Mouse (Mus musculus): ENCODE results near the gene Enkd1.

The Enkd1 gene

GRCm38 (mm10) chr8:105709317-105709716 is 1.3 kb upstream of the Enkd1 start:
- ChIA-PET POLR2A (interaction anchor here in 3 of 4 experiments (0.6 to 1.9 kb wide), 18 partner anchors 8 to 262 kb away, joined by 3 to 9 read pairs (median 3); partner anchors contain the start of genes Nutf2 (in 2 of the 3), Acd (in 1 of the 3), Ctcf (in 1 of the 3) and Gfod2 (in 1 of the 3)), CTCF (interaction anchor here in 3 of 4 experiments (0.6 to 1.5 kb wide), 3 partner anchors 37 to 79 kb away, joined by 3 to 4 read pairs (median 4); no protein-coding TSS in a partner anchor)

GRCm38 (mm10) chr8:105708675-105709074 is 665 bp upstream of the Enkd1 start:
- ChIA-PET POLR2A (interaction anchor here in 3 of 4 experiments (0.8 to 1.9 kb wide), 14 partner anchors 8 to 346 kb away, joined by 3 to 9 read pairs (median 4); partner anchors contain the start of genes Acd (in 1 of the 3), Ctcf (in 1 of the 3), Gfod2 (in 1 of the 3) and Nutf2 (in 1 of the 3)), CTCF (interaction anchor here in 2 of 4 experiments (0.5 to 1.5 kb wide), 4 partner anchors 23 to 147 kb away, joined by 3 to 10 read pairs (median 4); no protein-coding TSS in a partner anchor)

GRCm38 (mm10) chr8:105706426-105706825 is 1.6 kb downstream of the Enkd1 start:
- ChIA-PET POLR2A (interaction anchor here in 1 of 4 experiments (0.8 to 1.1 kb wide), 2 partner anchors 19 to 48 kb away, joined by 5 to 6 read pairs; no protein-coding TSS in a partner anchor), CTCF (interaction anchor here in 1 of 4 experiments (0.6 kb wide), 1 partner anchor 281 kb away, joined by 3 read pairs; no protein-coding TSS in a partner anchor)

GRCm38 (mm10) chr8:105704955-105705354 is 3.1 kb downstream of the Enkd1 start:
- POLR2A ChIA-PET: interaction anchor here in 3 of 4 experiments (0.5 to 2.4 kb wide), 14 partner anchors 12 to 1557 kb away, joined by 3 to 10 read pairs (median 4); partner anchors contain the start of genes Carmil2 (in 1 of the 3), Pskh1 (in 1 of the 3), Ranbp10 (in 1 of the 3) and Tppp3 (in 1 of the 3)
- CTCF ChIA-PET: interaction anchor here in 3 of 4 experiments (0.6 to 2.0 kb wide), 6 partner anchors 9 to 494 kb away, joined by 3 to 12 read pairs (median 4); no protein-coding TSS in a partner anchor

- ChIA-PET CTCF (interaction anchor here (0.5 to 2.0 kb wide), 8 partner anchors 10 to 494 kb away, joined by 3 to 12 read pairs (median 4); no protein-coding TSS in a partner anchor), POLR2A (interaction anchor here in 3 of 4 experiments (0.5 to 2.4 kb wide), 16 partner anchors 10 to 1364 kb away, joined by 3 to 10 read pairs (median 4); partner anchors contain the start of genes Ranbp10 (in 2 of the 3), Pskh1 (in 1 of the 3), Tppp3 (in 1 of the 3) and Tsnaxip1 (in 1 of the 3))
Measured at GRCm38 (mm10) chr8:105704146-105704812, 3.7 kb downstream of the Enkd1 start.

GRCm38 (mm10) chr8:105702731-105703415 is 5.1 kb downstream of the Enkd1 start:
- ChIA-PET CTCF (interaction anchor here in 2 of 4 experiments (0.5 to 2.0 kb wide), 2 partner anchors 11 to 18 kb away, joined by 3 to 6 read pairs; no protein-coding TSS in a partner anchor), POLR2A (interaction anchor here in 2 of 4 experiments (0.5 to 5.3 kb wide), 7 partner anchors 10 to 127 kb away, joined by 3 to 45 read pairs (median 5); partner anchors contain the start of genes Carmil2 (in 1 of the 2) and Ranbp10 (in 1 of the 2))

GRCm38 (mm10) chr8:105702001-105702401 is 6.0 kb downstream of the Enkd1 start:
- CTCF ChIA-PET: interaction anchor here in 2 of 4 experiments (0.6 kb wide), 2 partner anchors 14 to 147 kb away, joined by 3 to 6 read pairs; no protein-coding TSS in a partner anchor
- POLR2A ChIA-PET: interaction anchor here in 3 of 4 experiments (0.5 to 5.3 kb wide), 6 partner anchors 15 to 264 kb away, joined by 3 to 45 read pairs (median 4); partner anchors contain the start of genes Atp6v0d1 (in 1 of the 3), Carmil2 (in 1 of the 3) and Slc12a4 (in 1 of the 3)

- ChIA-PET POLR2A (interaction anchor here (0.6 to 5.7 kb wide), 43 partner anchors 8 to 356 kb away, joined by 3 to 58 read pairs (median 4); partner anchors contain the start of genes Carmil2 (in 3 of the 4), Agrp (in 2 of the 4), Ctcf (in 2 of the 4) and Gfod2 (in 2 of the 4)), CTCF (interaction anchor here in 3 of 4 experiments (0.5 to 1.6 kb wide), 12 partner anchors 13 to 263 kb away, joined by 3 to 7 read pairs (median 4); partner anchors contain the start of gene Tppp3 (in 1 of the 3))
Measured at GRCm38 (mm10) chr8:105700966-105701824, 6.8 kb downstream of the Enkd1 start, which contains the start of the genes Acd and Pard6a. Gene Acd, minus strand, starts transcription at chr8:105701102. Gene Pard6a, plus strand, starts transcription at chr8:105701148.

- ChIA-PET POLR2A (interaction anchor here in 3 of 4 experiments (0.6 to 5.7 kb wide), 43 partner anchors 8 to 357 kb away, joined by 3 to 58 read pairs (median 4); partner anchors contain the start of genes Carmil2 (in 3 of the 3), Agrp (in 2 of the 3), Ctcf (in 2 of the 3) and Pskh1 (in 2 of the 3)), CTCF (interaction anchor here in 3 of 4 experiments (0.7 to 1.6 kb wide), 13 partner anchors 14 to 230 kb away, joined by 3 to 7 read pairs (median 3); partner anchors contain the start of gene Tppp3 (in 1 of the 3))
Measured at GRCm38 (mm10) chr8:105700566-105700965, 7.4 kb downstream of the Enkd1 start.

GRCm38 (mm10) chr8:105699488-105700215 is 8.4 kb downstream of the Enkd1 start:
- ChIA-PET CTCF (interaction anchor here in 3 of 4 experiments (0.7 to 1.6 kb wide), 8 partner anchors 13 to 230 kb away, joined by 3 to 5 read pairs (median 4); partner anchors contain the start of gene Tppp3 (in 1 of the 3)), POLR2A (interaction anchor here in 3 of 4 experiments (0.7 to 5.7 kb wide), 32 partner anchors 10 to 352 kb away, joined by 3 to 58 read pairs (median 5); partner anchors contain the start of genes Carmil2 (in 3 of the 3), Agrp (in 2 of the 3), Ctcf (in 2 of the 3) and Ranbp10 (in 2 of the 3))

- POLR2A ChIA-PET: interaction anchor here in 3 of 4 experiments (0.6 to 5.7 kb wide), 9 partner anchors 9 to 157 kb away, joined by 3 to 58 read pairs (median 3); partner anchors contain the start of genes Carmil2 (in 2 of the 3) and Agrp (in 1 of the 3)
- CTCF ChIA-PET: interaction anchor here in 2 of 4 experiments (0.7 to 1.0 kb wide), 2 partner anchors 102 to 166 kb away, joined by 3 to 4 read pairs; no protein-coding TSS in a partner anchor
Measured at GRCm38 (mm10) chr8:105698734-105699133, 9.3 kb downstream of the Enkd1 start.

GRCm38 (mm10) chr8:105697196-105697780 is 10.7 kb downstream of the Enkd1 start:
- POLR2A ChIA-PET: interaction anchor here in 3 of 4 experiments (1.0 to 5.7 kb wide), 3 partner anchors 9 to 11 kb away, joined by 6 to 58 read pairs (median 45); partner anchors contain the start of gene Carmil2 (in 2 of the 3)
- CTCF ChIA-PET: interaction anchor here in 1 of 4 experiments (1.4 kb wide), 1 partner anchor 233 kb away, joined by 3 read pairs; no protein-coding TSS in a partner anchor

- CTCF ChIA-PET: interaction anchor here in 2 of 4 experiments (0.6 to 1.6 kb wide), 3 partner anchors 21 to 90 kb away, joined by 3 to 8 read pairs (median 4); partner anchors contain the start of gene Ripor1 (in 1 of the 2)
- POLR2A ChIA-PET: interaction anchor here in 2 of 4 experiments (0.5 to 1.6 kb wide), 4 partner anchors 14 to 205 kb away, joined by 3 to 6 read pairs (median 4); no protein-coding TSS in a partner anchor
Measured at GRCm38 (mm10) chr8:105695080-105695780, 12.8 kb downstream of the Enkd1 start.

All from embryonic stem cell, embryonic (primary cell).